Mouse (Mus musculus) bone marrow macrophage, adult 2 months (primary cell): Measurements from ENCODE around the gene She.

ENCODE experiments used
- CTCF ChIP-seq: IDR thresholded peaks from 2 replicates; pipeline ENCODE4 v1.5.1; 2012; ENCODE audit warnings: low read depth, mild to moderate bottlenecking, low read length, moderate library complexity
- POLR2A ChIP-seq: IDR thresholded peaks from 2 replicates; pipeline ENCODE4 v1.6.1; 2012; ENCODE audit warnings: mild to moderate bottlenecking, low read depth, low read length, borderline replicate concordance

DNA sequence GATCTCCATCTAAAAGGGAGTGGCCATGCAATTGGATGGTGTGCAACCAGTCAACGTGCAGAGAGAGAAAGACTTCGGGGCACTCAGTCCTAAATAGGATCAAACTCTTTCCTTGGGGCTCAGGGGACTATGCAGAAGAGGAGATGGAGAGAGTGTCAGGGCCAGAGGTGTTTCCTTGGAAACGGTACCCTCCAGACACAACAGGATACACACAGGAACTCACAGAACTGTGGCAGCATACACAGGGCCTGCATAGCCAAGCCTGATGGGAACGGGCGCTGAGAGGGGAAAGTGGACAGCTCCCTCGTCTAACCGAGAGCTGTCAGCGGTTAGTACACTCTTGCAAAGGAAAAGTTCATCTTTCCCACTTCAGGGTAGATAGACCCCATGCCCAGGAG lies 68.3 kb downstream of the She start:
- TF ChIP-seq POLR2A (no peak), CTCF (no peak)
